Mouse (Mus musculus) hindlimb bud, embryonic 11.5 days (tissue): Measurements from ENCODE around the gene Fut8.

Source experiments
- DNase-seq: peaks from one replicate; pipeline ENCODE4 v3.0.0-alpha.2; 2012; ENCODE audit warnings: low read depth, low spot score; ENCODE audit errors: extremely low spot score

Fut8 gene

DNA sequence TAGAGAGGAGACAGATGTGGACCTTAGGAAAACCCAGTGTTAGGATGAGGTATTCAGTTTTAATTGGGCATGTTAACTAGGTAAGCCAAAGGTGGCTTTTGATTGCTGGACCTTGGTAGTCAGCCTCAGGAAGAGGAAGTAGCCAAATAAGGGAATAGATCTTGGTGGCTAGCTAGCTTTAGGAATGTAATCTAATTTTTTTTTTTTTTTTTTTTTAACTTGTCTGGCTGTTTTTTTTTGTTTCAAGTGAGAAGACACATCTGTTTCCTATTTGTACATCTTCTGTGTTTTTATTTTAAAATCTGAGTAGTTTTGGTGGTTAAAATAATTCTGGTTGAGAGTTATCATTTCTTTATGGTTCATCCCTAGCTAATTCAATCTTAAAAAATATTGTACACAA, 65.4 kb downstream of the Fut8 start:
- no peak for DNase-seq

DNA sequence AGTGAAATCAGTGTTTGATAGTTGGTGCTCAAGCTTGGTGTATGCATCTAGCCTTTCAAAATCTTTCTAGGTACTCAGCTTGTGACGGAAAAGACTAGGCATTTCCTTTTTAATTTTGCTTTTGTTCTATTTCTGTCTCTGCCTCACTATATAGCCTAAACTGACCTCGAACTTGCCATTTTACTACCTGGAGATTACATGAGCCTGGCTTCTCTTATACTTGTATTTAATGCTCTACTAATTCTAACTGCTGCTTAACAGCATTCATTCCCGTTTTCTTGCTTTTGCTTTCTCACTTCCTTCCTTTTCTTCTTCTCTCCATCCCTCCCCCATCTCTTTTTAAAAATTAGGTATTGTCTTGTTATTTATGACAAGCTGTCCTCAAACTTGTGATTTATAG, 67.6 kb downstream of the Fut8 start:
- DNase-seq: no peak

DNA sequence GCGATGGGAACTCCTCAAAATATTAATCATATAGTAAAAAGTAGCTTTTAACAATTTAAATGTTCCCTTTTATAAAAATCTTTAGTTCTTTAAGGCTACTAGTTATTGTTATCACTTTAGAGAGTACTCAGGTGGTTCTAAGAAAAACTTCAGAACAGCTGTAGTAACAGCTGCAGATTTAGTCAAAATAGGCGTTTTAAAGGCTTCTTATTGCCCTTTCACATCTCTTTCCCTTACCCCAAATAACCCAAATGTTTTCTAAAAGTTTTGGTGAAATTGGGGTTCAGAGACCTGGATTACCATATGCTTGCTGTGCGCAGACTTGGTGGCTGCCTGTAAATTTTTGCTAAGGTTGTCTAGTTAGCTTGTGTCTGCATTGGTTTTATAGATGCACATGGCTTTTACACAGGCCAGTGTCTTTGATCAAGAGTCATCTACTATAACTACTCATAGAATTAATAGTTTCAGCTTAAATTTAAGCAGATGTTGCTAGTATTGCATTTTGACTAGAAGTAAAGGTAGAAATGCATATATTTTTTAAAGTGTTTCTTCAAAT, 68.9 kb downstream of the Fut8 start:
- DNase-seq: no peak

DNA sequence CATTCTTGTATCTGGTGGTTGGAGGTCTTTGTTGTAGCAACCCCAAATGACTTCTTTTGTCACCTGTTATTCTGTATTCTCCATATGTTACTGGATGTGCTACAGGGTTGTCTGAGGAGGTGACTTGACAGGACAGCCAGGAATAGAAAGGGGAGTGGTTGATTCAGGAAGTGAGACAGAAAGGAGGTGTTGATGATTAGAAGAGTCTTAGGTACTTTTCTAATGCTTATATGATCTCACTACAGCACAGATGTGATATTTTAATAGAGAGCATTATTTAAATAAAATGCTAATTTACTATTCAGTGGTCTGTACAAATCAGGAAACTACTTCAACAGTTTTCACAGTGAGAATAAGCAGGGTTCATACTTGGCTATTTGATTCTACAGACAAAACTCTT, 71.6 kb downstream of the Fut8 start:
- no peak for DNase-seq

DNA sequence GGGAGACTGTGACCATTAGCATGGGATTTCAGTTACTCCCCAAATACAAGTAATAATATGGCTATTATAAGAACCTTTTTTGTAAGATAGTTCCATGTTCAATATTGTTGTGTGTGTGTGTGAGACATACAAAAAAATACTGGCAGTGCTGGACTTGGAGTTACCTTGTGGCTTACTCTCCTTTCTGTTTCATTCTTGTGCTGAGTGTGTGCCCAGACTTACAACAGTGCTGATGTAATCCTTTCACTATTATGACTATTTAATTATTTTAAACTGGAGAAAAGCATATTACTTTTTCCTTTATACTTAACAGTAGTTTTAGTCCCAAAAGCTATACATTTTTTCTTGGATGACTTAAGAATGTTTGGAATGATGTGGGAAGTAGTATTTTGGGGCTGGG, 75.6 kb downstream of the Fut8 start:
- DNase-seq: no peak

DNA sequence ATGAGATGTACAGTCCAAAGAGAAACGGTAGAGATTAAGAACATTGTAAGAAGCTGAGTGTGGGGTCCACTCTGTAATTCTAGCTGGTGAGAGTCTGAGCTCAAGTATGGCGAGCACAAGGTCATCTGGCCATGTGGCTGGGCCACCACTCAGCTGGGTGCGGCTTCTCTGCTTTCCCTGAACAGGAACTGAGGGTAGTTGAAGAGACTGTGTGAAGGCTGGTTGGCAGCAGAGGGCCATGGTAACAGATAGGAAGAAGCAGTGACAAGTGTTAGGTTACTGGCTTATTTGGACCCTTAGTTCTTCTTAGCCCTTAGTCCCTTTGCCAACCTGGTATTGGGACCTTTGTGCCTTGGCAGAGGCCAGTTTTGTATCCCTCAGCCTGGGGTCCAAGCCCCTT, 86.2 kb downstream of the Fut8 start:
- DNase-seq: no peak

DNA sequence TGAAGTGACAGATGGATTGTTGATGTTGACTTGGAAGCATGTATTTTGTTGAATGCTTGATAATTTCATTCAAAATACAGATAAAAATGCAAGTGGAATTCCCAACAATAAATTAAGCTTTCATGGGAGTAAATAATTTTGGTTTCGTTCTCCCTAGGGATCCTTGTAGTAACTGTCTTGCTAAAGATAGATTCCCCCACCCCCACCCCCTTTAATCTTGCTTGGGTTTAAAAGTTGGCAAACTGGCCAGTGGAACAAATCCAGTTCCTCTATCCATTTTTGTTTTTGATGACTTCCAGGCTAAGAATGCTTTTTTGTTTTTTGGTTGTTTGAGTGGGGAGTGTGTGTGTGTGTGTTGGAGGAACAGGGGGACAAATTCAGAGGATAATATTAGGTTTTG, 108.6 kb downstream of the Fut8 start:
- DNase-seq: no peak

DNA sequence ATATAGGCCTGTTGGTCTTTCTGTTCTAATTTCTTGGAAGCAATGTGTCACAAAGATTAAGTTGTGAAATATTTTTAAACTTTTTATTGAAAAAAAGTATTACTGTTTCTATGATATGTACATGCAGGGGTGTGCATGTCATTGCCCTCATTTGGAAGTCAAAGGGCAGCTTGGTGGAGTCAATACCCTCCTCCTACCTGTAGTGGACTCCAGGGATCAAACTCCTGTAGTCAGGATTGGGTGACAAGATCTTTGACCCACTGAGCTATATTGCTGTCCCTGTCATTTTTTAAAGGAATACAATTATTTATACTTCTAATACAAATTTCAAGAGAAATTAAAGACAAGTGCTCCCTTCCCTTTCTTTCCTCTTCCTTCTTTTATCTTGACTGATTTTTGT, 111.6 kb downstream of the Fut8 start:
- no peak for DNase-seq

DNA sequence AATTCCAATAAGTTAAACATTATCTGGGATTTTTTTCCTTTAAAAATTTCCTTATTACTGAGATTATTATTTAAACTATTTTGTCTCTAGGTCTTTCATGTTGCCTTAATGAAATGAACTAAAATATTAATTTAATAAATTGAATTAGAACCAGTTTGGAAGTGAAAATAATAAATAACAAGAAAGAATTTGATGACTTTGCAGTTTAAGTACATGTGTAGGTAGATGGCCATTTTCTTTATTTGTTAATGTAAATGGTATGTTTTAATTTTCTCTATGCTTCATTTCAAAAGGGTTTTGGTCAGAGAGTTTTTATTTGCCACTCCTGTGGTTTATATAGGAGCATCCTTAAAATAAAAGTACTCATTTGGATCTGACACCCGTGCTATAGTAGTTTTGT, 177.8 kb downstream of the Fut8 start:
- no peak for DNase-seq

DNA sequence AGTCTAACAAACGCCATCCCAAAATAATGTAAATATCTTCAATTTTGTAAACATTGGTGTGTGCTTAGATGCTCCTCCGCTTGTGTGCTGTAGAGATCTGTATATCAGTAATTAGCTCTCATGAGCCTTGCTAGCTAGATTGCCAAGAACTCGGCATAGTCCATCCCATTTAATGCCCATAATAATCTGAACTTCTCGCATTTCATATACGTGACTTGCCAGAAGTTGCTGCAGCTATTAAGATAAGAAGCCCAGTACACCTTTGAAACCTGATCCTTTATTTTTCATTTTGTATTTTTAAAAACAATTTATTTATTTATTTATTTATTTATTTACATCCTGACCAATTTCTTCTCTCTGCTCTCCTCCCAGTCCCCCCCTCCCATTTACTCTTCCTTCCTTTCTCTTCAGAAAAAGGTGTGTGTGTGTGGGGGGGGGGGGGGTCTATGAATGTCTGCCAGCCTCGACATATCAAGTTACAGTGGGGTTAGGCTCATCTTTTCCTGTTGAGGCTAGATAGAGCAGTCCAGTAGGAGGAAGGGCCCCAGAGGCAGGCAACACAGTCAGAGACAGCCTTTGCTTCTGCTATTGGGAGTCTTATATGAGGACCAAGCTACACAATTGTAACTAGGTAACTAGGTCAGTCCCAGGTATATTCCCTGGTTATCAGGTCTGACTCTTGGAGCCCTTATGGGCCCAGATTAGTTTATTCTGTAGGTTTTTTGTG, 183.9 kb downstream of the Fut8 start:
- DNase-seq: no peak

DNA sequence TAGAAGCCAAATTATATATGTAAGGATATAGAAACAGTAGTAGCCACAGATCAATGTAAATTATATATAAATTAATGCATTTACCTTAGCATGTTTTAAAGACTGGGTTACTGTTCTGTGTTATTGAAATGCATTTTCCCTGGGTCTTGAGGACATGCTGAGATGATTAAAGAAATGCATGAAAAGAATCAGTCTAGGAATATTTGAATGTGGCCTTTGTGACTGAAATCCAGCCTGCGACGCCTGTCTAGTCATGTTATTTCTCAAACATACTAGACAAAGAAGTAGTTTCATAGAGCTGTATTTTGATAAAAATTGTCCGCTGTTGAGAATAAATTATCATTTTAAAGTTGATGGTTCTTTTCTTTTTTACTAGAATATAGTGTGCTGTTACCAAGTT, 188.2 kb downstream of the Fut8 start:
- no peak for DNase-seq

DNA sequence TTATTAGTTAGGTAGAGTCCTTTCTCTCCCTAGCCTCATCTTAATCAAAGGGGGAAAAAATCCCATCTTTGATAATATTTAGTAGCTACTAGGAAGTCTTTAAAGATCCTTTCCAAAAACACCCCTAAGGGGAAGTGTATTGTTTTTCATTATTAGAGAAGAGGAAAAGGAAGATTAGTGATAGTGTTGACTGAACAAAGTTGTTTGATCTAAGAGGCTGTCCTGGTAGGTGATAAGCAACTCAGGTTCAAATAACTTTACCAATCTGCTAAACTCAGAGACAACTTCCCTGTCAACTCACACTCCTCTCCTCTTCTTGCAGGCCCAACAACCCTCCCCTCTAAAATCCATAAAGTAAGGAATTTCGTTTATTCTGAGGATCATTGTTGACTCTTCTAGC, 190.2 kb downstream of the Fut8 start:
- no peak for DNase-seq

DNA sequence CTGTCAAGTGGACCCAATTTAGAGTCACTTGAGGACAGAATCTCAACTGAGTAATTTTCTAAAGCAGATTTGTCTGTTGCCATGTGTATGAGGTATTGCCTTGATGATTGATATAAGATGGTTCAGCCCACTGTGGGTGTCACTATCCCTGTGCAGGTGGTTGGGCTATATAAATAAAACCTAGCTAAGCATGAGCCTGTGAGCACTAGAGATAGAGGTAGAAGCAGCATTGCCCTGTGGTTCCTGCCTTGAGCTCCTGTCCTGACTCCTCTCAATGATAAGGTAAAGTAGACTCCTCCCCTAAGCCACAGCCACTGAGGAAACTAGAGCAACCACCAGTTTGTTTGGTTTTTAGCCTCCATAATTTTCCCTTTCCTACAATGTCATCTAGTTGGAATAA, 191.5 kb downstream of the Fut8 start:
- DNase-seq: no peak

DNA sequence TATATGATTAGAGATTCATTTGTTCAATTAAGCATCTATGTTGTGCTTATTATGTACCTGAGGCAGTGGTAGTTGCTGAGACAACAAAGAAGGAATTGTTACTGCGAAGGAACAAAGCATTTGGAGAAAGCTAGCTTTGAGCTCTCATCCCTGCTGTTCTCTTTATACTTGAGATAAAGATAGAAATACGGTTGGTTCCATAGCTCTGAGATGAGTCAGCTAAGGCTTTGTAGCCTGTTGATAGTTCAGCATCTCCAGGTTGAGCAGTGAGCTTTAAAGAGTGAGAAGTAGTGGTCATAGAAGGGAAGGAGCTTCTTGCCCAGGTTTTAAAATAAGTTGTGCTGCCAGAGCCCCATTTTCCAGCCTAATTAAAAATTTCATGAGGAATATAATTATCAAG, 198.8 kb downstream of the Fut8 start:
- no peak for DNase-seq

DNA sequence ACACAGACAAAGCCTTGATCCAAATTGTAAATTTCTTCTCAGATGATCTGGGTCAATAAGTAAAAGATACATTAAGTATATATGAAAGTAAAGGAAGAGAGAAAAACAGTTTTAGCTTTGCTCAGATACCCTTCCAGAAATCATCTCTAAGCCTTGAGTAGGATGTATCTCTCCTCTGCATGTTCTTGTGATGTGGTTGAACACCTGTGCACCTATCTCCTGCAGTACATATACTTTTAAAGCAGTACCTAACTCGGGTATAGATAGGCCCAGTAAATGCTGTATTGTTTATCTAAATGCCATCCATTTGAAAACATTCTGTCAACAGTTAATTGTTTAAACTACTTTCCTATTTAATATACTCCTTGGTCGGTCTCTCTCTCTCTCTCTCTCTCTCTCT, 212.9 kb downstream of the Fut8 start:
- no peak for DNase-seq

DNA sequence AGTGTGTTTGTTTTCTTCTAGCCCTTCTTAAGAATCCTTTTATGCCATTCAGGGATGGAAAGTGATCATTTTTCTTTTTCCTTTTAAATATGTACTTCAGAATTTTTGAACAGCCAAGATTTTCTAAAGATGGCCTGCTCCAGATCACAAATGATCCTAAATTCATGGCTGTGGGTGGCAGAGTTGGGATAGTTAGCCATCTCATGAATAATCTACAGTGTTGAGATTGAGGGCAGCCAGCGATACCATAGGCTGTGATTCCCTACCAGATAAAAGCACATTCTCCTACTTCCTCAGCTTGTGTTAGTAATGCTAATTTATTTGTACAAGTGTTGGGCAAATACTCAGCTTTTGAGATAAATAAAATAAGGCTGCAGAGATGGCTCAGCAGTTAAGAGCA, 228.3 kb downstream of the Fut8 start:
- DNase-seq: no peak

DNA sequence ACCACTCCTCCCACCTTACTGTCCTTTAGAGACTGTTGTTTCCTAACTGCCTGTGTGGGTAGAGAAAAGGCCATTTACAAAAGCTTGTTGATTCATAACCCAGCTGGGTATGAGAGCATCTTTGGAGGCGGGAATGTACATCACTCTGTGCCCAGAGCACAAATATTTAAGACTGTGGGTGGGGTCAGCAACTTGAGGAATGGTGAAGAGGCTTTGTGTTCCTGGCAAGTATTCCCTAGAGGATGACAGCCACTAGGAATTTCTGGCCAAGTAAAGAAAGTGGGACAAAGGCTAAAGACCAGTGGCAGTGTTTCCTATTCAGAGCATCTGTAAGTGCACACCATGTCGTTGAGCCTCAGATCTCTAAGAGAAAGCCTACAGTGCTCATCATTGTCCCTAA, 242.0 kb downstream of the Fut8 start:
- DNase-seq: no peak

DNA sequence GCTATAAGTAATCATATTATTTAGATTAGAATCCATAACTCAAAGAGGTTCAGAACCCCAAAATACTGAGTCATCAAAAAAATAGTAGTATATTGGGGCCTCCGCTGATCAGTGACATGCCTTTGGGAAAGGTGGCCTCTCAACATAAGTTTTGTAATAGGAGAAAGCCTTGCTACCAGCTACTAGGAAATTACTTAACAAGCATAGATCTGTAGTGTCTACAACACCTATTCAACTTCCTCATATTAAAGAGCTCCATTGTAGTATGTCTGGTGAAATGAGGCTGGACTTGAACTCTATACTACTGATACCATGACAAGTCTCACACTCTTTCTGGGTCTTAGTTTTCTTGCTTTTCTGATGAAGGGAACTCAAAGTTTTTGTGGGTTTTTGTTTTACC, 243.2 kb downstream of the Fut8 start:
- DNase-seq: no peak

DNA sequence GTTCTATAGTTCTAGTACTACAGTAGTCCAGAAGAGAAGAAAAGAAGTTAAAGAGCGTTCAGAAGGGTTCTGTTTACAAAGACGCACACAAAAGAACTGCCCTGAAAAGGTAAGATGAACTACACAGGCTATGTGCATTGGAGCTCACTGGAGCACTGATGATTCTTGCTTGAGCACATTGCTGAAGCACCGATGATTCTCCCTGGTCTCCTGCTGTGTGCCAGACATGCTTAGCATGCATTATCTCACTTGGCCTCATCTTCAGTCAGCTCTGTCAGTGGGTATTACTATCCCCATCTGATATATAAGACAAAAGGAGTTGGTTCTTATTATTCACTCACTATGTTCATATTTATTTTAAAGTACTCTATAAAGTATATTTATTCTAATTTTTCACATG, 243.9 kb downstream of the Fut8 start:
- no peak for DNase-seq

DNA sequence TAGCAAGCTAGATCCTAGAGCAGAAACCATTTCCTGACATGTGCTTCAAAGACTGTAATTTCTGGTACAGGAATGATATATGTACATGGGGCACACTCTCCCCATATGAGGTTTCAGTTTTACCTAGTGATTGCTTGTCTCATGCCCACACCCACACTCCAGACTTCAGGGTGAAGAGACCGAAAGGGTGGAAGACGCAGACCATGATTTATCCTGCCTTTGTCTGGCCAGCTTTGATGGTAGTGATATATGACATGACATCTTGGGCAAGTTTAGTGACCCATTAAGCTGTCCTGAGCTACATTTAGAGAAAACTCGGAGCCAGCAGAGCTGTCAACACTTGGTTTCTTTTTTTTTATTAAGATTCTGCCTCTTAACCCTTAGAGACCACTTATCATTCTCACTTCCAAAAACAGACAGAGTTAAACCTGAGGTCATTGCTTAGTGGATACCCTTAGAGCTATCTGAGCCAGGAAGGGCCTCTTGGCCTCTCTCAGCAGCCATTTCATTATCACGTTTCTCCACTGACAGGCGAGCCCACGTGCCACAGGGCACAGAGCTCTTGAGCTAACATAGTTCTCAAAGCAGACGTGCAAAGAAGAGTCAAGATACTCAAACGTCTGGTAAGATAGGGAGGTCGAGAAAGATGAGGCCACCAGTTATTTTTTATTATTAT, 245.4 kb downstream of the Fut8 start:
- peak; percentile 26 for DNase-seq

DNA sequence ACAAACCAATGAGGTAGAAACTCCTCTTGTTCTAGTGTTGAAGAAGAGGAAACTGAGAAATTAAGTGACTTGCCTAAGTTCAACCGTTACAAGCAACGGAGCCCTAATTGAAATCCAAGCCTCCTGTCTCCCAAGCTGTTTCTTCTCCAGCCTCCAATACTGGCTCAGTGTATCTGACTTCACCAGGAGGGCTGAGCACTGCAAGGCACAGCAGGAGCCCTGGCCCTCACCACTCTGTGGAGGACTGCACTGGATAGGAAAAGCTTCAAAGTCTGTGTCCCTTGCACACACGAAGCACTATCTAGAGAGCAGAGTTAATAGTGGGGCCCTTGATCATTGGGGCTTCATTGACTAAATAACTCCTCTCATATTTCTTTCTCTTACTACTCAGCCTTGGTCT, 246.8 kb downstream of the Fut8 start:
- DNase-seq: no peak

DNA sequence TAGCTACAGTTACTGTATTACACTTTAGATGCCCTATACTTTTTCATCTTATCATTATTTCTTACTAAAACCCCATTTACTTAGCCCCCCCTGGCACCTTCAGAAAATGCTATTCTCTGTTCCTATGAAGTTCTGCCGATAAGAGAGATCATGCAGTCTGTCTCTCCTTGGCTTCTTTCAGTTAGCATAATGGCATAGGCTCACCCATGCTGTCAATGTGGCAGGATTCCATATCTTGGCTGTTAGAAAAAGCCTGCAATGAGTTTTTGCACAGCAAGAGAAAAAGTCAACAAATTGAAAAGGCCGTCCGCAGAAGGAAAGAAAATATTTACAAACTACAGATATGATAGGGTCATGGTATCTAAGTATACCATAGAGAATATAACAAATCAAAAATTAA, 253.6 kb downstream of the Fut8 start:
- no peak for DNase-seq

DNA sequence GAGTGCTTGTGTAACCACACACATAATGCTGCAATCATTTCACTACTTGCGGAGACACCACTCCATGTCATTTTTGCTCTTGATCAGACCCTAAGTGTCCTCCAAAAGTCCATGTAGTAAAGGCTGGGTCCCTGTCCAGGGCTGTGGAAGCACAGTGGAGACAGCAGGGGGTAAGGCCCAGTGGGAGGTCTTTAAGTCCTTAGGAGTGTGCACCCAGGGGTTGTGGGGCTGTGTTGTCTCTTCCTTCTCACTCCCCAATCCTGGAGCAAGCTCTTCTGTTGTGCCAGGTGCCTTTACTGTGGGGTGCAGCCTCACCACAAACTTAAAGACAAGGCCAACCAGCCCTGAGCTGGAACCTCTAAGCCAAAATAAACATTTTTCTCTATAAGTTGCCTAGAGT, 257.9 kb downstream of the Fut8 start:
- DNase-seq: no peak
